Mouse (Mus musculus) monocyte, adult 5-6 weeks (primary cell): ENCODE measurements around the gene Cela3a. TPM values are rescaled to one million over a fixed set of nuclear protein-coding genes. Genes with fewer than 3 reads are reported as not detected.
A peak's percentile ranks its signal among the peaks of the same experiment; 100 is the strongest.

Experiments
- ATAC-seq: fragments of 153-309, 156-312 bp; replicated peaks from 2 replicates; pipeline ENCODE4 v1.8.0; 2017; ENCODE audit warnings: mild to moderate bottlenecking; ENCODE audit not compliant: low TSS enrichment, insufficient number of reproducible peaks, severe bottlenecking, poor library complexity, low FRiP score
- total RNA-seq: library from RNA; stranded (forward); fragments of 200-1000, 200-491, 200-594 nt; gene quantifications from 3 replicates; pipeline ENCODE4 v1.2.3, GENCODE M21; 2017

Gene Cela3a
- total RNA-seq, 1 experiment from 2014 or later = not detected

DNA sequence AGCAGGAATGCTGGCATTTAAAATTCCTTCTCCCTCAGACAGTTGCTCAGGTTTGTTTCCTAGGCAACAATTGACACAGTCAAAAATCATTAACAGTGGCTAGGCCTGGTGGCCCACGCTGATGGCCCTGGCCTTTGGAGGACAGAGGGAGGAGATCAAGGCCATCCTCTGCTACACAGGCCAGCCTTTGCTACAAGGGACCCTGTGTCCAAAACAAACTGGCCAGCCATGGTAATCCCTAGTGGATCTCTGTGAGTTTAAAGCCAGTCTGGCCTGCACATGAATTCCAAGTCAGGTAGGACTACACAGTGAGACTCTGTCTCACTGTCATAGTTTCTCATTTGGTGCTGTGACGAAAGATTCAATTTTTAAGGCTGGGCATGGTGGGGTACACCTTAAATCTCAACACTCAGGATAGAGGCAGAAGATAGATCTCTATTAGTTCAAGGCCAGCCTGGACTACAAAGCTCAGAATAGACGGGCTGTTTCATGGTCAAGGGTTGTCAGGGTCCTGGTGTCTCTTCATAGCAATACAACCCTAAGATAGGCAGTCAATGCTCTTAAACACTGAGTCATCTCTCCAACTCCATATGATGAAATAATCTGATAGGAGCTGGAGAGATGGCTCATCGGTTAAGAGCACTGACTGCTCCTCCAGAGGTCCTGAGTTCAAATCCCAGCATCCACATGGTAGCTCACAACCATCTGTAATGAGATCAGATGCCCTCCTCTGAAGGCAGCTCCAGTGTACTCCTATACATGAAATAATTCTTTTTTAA is 31.9 kb downstream of the Cela3a start:
- ATAC-seq = no peak

GRCm38 (mm10) chr4:137376778-137377177 is 32.8 kb downstream of the Cela3a start:
- ATAC-seq = no peak

DNA sequence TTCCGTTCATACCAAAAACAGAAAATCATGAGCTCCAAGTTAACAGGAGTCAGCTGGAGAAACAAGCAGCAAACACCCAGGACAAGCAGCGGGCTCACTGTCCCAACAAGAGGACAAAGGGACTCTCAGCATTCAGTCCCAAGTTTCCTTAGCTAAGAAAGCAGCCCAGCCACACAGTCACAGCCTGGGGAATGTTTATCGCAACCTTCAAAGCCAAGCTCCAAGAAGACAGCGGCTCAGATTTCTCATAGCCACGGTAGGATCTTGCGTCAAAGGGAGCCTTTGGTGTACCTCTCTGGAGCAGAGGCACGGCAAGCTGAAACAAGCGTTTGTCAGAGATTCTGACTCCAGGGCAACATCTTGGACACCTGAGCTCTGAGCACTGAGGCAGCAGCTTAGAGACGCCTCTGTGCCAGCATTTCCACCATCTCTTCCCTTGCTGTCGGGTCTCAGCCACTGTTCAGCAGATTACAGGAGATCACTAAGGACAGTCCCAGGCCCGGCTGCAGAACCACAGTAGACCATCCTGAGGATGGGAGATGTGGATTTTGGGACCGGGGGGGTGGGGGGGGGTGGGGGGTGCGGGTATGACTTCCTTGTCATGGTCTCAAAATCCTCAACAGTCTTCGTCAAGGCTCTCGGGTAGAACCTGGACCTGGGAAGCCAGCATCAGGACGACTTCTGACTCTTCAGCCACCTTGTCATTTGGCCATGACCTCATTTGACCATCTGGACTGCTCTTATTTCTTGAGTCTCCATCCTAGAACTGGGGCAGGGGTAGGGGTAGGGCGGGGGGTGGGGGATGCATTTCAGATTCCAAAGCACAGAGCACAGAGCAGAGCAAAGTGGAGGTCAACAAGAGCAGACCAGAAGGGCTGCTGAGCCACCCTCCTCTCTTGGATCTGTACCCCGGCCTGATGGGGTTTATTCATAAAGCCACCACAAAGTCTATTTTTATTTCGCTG is 34.0 kb downstream of the Cela3a start:
- ATAC-seq = no peak

GRCm38 (mm10) chr4:137373711-137374110 is 35.9 kb downstream of the Cela3a start:
- ATAC-seq = peak; percentile 82

DNA sequence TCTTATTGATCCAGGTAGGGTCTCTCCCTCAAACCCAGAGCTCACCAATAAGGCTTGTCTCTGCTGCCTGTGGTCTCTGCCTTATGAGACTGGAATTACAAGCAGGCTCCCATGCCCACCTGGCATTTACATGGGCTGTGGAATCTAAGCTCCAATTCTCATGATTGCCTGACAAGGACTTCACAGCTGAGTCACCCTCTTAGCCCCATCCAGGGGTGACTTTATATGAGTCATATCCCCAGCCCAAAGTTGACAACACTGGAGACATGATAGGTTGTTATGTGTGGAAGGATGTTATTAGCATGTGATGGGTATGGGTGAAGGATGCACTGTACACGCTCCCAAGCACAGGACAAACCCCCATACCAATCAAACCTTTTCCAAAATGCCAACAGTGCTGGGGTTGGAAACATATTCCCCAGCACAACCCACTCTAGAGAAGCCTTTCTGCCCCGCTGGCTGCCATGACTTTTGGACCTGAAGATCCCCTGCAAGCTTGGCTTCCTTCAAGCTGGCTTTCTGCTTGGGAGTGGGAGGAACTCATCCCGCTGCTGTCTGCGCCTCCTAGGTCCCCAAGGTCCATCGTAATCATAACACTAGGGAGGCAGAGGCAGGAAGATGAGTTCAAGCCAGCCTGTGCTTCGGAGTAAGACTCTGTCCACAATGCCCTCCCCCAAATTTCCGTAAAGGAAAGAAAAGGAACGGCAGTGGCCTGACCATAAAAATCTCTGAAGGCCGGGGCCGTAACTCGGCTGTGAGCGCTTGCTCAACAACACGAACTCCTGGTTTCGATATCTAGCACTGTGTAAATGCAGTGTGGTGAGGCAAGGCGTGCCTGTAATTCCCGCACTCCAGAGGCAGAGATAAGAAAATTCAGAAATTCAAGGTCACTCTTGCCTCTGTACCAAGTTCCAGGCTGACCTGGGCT is 37.7 kb downstream of the Cela3a start:
- no peak for ATAC-seq

- ATAC-seq = no peak; the same call in 1 of the 2 replicates
Measured at GRCm38 (mm10) chr4:137369954-137370750, 39.4 kb downstream of the Cela3a start.

DNA sequence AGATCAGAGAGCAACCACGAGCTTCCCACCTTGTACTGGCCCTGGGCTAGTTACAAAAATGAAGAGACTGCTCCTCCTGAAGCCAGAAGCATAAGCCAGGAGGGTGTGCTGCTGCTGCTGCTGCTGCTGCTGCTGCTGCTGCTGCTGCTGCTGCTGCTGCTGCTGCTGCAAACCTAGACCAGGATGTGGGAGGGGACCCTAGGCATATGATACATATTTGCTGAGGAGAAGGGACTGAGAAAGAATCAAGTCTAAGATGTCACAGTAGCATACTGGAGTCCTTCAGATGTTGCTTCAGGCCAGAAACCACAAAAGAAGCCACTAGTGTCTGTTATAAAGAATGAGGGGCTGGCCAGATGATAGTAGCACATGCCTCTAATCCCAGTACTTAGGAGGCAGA is 41.4 kb downstream of the Cela3a start:
- no peak for ATAC-seq

DNA sequence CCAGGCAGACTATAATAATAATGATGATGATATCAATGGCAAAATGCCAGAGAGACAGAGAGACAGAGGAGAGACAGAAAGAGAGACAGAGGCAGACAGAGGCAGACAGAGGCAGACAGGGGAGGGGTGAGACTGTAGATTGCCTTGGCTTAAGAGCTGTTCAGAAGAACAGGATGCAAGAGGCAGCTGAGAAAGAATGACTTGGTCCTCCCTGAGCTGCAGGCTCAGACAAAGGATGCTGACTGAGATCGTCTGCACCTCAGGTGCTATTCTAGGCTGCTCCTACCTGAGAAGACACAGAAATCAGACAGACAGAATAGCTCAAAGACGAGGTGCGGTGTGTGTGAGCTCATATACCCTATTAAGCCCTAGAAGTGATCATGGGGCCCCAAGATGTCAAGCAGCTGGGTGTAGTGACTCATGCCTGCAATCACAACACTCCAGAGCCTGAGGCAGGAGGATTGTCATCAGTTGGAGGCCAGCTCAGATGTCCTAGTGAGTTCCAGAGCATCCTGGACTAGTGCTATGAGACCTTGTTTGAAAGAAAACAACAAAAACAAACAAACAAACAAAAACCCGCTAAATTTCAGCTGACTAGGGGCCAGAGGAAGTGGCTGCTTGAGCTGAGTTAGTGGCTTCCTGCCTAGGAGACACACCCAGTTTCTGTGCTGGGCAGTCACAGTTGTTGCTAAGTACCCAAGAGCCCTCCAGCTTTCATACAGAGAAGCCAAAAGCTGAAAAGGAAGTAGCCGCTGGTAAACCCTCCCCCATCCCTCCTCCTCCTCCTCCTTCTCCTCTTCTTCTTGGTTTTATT is 42.1 kb downstream of the Cela3a start:
- peak; percentile 82 for ATAC-seq

- ATAC-seq = no peak
Measured at GRCm38 (mm10) chr4:137366097-137366496, 43.5 kb downstream of the Cela3a start.

DNA sequence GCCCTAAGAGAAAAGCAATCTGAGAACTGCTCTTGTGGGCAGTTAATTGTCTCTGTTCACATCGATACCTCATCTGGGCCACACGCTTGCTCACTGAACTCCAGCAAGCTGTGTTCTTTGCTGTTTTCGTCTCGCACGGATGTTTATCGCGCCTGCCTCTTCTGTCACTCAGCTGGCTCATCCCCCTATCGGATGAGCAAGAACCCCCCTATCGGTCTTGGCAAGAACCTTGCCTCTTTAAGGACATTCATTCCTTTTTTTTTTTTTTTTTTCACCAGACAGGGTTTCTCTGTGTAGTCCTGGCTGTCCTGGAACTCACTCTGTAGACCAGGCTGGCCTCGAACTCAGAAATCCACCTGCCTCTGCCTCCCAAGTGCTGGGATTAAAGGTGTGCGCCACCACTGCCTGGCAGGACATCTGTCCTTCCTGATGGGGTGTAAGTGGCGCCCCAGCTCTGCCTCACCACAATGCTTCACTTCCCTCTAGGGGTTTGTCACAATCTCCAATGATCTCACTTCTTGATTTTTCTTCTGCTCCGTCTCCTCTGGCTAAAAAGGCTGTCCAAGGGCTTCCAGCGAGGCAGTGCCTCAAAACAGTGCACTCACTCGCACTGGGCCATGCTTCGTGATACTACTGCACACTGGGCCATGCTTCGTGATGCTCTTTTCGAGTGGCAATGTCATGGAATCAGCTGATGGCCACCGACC is 44.1 kb downstream of the Cela3a start:
- ATAC-seq = peak; percentile 82

- no peak for ATAC-seq
Measured at GRCm38 (mm10) chr4:137364826-137365225, 44.8 kb downstream of the Cela3a start.

DNA sequence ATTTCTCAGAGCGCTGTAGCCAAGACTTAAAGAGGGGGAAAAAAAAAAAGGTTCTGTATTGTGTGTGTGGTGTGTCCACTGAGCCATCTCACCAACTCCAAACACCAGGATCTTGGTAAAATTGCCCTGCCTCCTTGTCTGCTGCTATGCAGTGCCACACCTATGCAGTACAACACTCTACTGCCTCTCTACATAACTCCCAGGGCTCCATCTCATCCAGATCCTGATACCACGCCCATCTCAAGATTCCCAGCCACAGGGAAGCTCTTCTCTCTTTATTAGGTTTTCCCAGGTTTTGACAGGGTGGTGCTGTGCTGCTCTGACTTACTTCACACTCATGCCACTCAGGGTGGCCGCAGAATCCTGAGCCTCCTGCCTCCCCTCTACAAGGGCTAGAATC is 48.6 kb downstream of the Cela3a start:
- no peak for ATAC-seq

DNA sequence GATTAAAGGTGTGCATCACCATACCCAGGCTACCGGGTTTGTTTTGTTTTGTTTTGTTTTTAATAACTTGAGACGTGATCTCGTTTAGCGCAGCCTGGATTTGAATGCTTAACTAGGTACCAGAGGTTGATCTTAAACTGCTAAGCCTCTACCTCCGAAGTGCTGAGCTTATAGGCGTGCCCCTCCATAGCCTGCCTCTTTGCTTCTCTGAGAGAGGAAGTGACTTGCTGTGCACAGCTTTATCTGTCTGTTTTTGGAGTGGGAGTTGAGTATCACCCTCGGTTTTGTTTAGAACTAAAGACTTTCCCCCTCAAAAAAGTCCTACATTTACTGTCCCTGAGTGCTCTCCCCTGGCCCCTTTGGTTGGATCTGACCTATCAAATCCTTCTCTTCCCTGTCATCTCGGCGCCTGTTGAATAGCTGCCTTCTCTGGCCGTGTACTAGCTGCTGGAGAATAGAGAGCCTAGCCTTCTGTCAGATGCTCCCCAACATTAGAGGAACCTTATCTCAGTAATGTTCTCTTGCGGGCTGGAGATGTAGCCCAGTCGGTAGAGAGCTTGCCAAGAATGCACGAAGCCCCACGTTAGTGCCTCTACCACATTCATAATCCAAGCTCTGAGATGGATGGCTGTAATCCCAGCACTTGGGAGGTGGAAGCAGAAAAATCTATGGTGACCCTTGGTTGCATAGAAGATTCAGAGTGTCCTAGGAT is 51.1 kb downstream of the Cela3a start:
- ATAC-seq = peak; percentile 54; the same call in 1 of the 2 replicates

GRCm38 (mm10) chr4:137357517-137358254 is 51.9 kb downstream of the Cela3a start, which contains the start of gene Cdc42:
Gene Cdc42, minus strand, starts transcription at chr4:137357720.
- ATAC-seq = peak; percentile 88
